Mouse (Mus musculus): ENCODE measurements around the gene Mmrn2. TPM values are rescaled to one million over a fixed set of nuclear protein-coding genes. Genes with fewer than 3 reads are reported as not detected.

Gene Mmrn2
- total RNA-seq, 1 experiment from 2014 or later, result not detected

GRCm38 (mm10) chr14:34451872-34452271 lies 76.6 kb downstream of the Mmrn2 start:
- no peak for ATAC-seq (replicated peaks; ENCODE audit: low read depth, poor library complexity, severe bottlenecking)

- ATAC-seq (replicated peaks; ENCODE audit: low read depth, poor library complexity, severe bottlenecking), result no peak
Measured at GRCm38 (mm10) chr14:34453648-34454047, 78.4 kb downstream of the Mmrn2 start.

Other genes with a start within 250 kb of the Mmrn2 start
- not detected in 2 replicates for gene Npy4r, start 223.0 kb upstream of the Mmrn2 start, total RNA-seq (2017)
- not detected in 2 replicates for gene Gprin2, start 173.8 kb upstream of the Mmrn2 start, total RNA-seq (2017)
- not detected in 2 replicates for gene Syt15, start 155.9 kb upstream of the Mmrn2 start, total RNA-seq (2017)
- 17.1 and 19.9 TPM in 2 replicates for gene Shld2, start 65.0 kb upstream of the Mmrn2 start, total RNA-seq (2017)
- gene Glud1, start 64.7 kb upstream of the Mmrn2 start, total RNA-seq (2017), result 124 and 148 TPM in 2 replicates
- not detected in 2 replicates for gene Fam25c, start 20.0 kb upstream of the Mmrn2 start, total RNA-seq (2017)
- not detected in 2 replicates for gene Sncg, start 676 bp upstream of the Mmrn2 start, total RNA-seq (2017)
- gene Bmpr1a, start 127.9 kb downstream of the Mmrn2 start, total RNA-seq (2017), result 0.32 and 0.34 TPM in 2 replicates
- not detected in 2 replicates for gene 9230112D13Rik, start 147.3 kb downstream of the Mmrn2 start, total RNA-seq (2017)
- not detected in 2 replicates for gene Ldb3, start 213.2 kb downstream of the Mmrn2 start, total RNA-seq (2017)
- not detected in 2 replicates for gene Opn4, start 224.7 kb downstream of the Mmrn2 start, total RNA-seq (2017)

Data from common myeloid progenitor, adult 5-6 weeks (primary cell).